Mouse (Mus musculus): ENCODE measurements around the gene Gpr157.

Gpr157 gene

DNA sequence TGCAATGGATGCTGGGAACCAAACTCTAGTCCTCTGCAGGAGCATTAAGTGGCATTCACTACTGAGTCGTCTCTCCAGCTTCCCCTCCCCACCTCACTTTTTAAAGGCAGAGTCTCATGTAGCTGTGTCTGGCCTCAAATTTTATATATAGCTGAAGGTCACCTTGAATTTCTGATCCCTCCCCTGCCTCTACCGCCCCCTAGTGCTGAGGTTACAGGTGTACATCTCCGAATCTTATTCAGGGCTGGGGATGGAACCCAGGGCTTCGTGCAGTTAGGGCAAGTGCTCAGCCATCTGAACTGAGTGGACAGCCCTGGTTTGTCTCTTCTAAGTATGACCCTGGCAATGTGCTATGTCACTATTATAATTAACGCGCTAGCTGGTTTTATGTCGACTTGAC is 63.9 kb downstream of the Gpr157 start:
- DNase-seq (ENCODE audit: low spot score) = no peak

DNA sequence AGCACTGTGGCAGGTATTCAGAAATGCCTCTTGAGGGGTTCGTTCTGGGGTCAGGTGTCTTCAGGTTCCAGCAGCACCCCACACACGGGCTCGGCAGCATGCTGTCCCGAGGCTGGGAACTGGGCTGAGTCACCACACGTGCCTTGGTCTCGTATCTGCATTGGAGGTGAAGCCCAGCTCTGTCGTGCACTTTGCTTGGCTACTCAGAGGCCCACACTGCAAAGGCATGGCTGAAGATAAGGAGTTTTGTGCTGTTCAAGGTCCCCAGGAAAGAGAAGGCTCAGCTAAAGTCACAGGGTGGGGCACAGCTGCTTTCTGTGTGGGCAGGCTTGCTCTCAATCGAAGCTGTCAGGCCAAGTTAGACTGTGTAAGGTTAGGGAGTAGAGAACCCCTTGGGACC is 65.3 kb downstream of the Gpr157 start:
- DNase-seq (ENCODE audit: low spot score) = peak; percentile 34

DNA sequence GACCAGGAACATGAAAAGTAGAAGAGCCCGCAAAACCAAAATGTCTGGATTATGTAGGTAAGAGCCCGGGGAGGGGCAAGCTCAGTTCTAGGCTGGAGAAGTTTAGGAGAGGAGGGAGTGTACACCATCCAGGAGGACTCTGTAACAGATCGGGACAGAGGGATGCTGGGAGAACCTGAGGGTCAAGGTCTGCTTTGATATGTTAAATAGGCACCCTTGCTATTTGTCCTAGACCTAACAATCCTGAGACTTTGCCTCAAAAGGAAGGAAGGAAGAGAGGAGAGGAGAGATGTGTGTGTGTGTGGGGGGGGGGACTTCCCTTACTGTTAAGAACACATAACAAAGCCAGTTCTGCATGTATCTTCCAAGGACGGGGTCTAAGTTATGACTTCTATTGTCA is 68.1 kb downstream of the Gpr157 start:
- no peak for DNase-seq (ENCODE audit: low spot score)

All from c-Kit-positive CD71-positive TER-119-positive erythroid progenitor cells, embryonic 14.5 days (primary cell).